Mouse (Mus musculus) heart, adult 2 months (tissue): ENCODE results near the gene Ntpcr.

ENCODE experiments used
- CTCF ChIP-seq: fragments of 200-600 bp; IDR thresholded peaks from 2 replicates; pipeline ENCODE4 v1.8.1; 2022; ENCODE audit warnings: antibody characterized with exemption, mild to moderate bottlenecking, moderate library complexity
- EP300 ChIP-seq: fragments of 200-500 bp; IDR thresholded peaks from 2 replicates; pipeline ENCODE4 v1.6.1; 2011; ENCODE audit warnings: low read depth, low read length, control low read depth; ENCODE audit not compliant: insufficient read depth
- POLR2A ChIP-seq: fragments of 200-500 bp; IDR thresholded peaks from 2 replicates; pipeline ENCODE4 v1.6.1; 2011; ENCODE audit warnings: mild to moderate bottlenecking, low read depth, low read length, control low read depth; ENCODE audit not compliant: insufficient read depth

GRCm38 (mm10) chr8:125718914-125719313, 10.8 kb upstream of the Ntpcr start:
- TF ChIP-seq CTCF (peak; percentile 58), POLR2A (no peak), EP300 (no peak)
